Mouse (Mus musculus): ENCODE data around the gene Fgfr2.

DNA sequence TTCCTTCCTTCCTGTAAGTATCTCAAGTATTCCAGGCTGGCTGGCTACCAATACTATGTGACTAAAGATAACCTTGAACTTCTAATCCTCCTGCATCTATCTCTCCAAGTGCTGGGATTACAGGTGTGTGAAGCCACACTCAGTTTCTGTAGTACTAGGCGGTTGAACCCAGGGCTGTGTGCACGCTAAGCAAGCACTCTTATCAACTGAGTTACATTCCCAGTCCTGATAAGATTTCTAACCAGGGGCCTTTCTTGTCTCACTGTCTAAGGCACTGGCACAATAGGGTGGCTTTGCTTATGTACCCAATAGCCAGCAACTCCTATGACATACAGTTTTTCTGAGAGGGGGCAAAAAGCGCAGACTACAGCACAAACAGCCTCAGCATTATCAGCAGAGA is 2957.7 kb downstream of the Fgfr2 start:
- TF ChIP-seq CTCF (conservative IDR thresholded peaks at IDR 0.05; ENCODE audit: low read length) (no peak), NANOG (IDR thresholded peaks at IDR 0.05; ENCODE audit: borderline replicate concordance, low read length) (no peak)

All from E14TG2a.4 (cell line).